Mouse (Mus musculus) embryo, embryonic 10 days (tissue): ENCODE measurements at regions not wholly inside any gene's neighbourhood (a gene's known extent, or its start where the extent isn't known, plus 50 kb on each side); places are given as distances from the start of the nearest gene placed in this dataset.

Source experiments
- DNase-seq: peaks from one replicate; pipeline ENCODE4 v3.0.0-alpha.2; 2015; ENCODE audit warnings: low spot score

GRCm38 (mm10) chr3:139780054-139780453 is 574.6 kb downstream of the Stpg2 start:
- no peak for DNase-seq

GRCm38 (mm10) chr3:139783406-139783805 is 577.9 kb downstream of the Stpg2 start:
- no peak for DNase-seq

- DNase-seq: no peak
These were observed 581.0 kb downstream of the Stpg2 start for GRCm38 (mm10) chr3:139786510-139786909.

- no peak for DNase-seq
These were observed 583.4 kb downstream of the Stpg2 start for GRCm38 (mm10) chr3:139788854-139789253.

- DNase-seq: no peak
These were observed 591.2 kb downstream of the Stpg2 start for GRCm38 (mm10) chr3:139796685-139797084.

GRCm38 (mm10) chr3:139799059-139799458 is 593.6 kb downstream of the Stpg2 start:
- no peak for DNase-seq

GRCm38 (mm10) chr3:139802716-139803710 is 597.5 kb downstream of the Stpg2 start:
- DNase-seq: peak; percentile 31

- no peak for DNase-seq
These were observed 622.5 kb downstream of the Stpg2 start for GRCm38 (mm10) chr3:139828014-139828413.

GRCm38 (mm10) chr3:139828581-139828980 is 623.1 kb downstream of the Stpg2 start:
- DNase-seq: no peak

- DNase-seq: no peak
These were observed 627.1 kb downstream of the Stpg2 start for GRCm38 (mm10) chr3:139832599-139832998.

GRCm38 (mm10) chr3:139842015-139842414 is 636.5 kb downstream of the Stpg2 start:
- no peak for DNase-seq

GRCm38 (mm10) chr3:139842988-139843605 is 637.6 kb downstream of the Stpg2 start:
- no peak for DNase-seq

- DNase-seq: no peak
These were observed 638.9 kb downstream of the Stpg2 start for GRCm38 (mm10) chr3:139844443-139844842.

GRCm38 (mm10) chr3:139847826-139848225 is 642.3 kb downstream of the Stpg2 start:
- no peak for DNase-seq

GRCm38 (mm10) chr3:139859966-139860635 is 654.6 kb downstream of the Stpg2 start:
- peak; percentile 68 for DNase-seq

GRCm38 (mm10) chr3:139860831-139861371 is 655.4 kb downstream of the Stpg2 start:
- peak; percentile 62 for DNase-seq

GRCm38 (mm10) chr3:139866329-139866728 is 660.8 kb downstream of the Stpg2 start:
- no peak for DNase-seq

GRCm38 (mm10) chr3:139867030-139867429 is 661.5 kb downstream of the Stpg2 start:
- DNase-seq: peak; percentile 23

- DNase-seq: no peak
These were observed 662.0 kb downstream of the Stpg2 start for GRCm38 (mm10) chr3:139867499-139867898.

GRCm38 (mm10) chr3:139869779-139870178 is 664.3 kb downstream of the Stpg2 start:
- DNase-seq: no peak

GRCm38 (mm10) chr3:139885942-139886860 is 680.7 kb downstream of the Stpg2 start:
- no peak for DNase-seq
